Mouse (Mus musculus) frontal cortex, postnatal 14 days (tissue): ENCODE data around the gene Gpr1.

ENCODE experiments used
- DNase-seq, 2 experiments: peaks; one replicate each; pipeline ENCODE4 v3.0.0; 2022; ENCODE audit warnings: low spot score in 2 of 2

The Gpr1 gene

GRCm38 (mm10) chr1:63214271-63214558, at the start of gene Gpr1:
TSS of gene Gpr1 (minus strand) at chr1:63214543.
- DNase-seq, result no peak

GRCm38 (mm10) chr1:63263671-63264070, 49.3 kb upstream of the Gpr1 start:
- no peak for DNase-seq

- DNase-seq, result no peak
Observed at GRCm38 (mm10) chr1:63261041-63261590, 46.8 kb upstream of the Gpr1 start.

- DNase-seq, result no peak
Observed at GRCm38 (mm10) chr1:63260742-63261033, 46.3 kb upstream of the Gpr1 start.

DNA sequence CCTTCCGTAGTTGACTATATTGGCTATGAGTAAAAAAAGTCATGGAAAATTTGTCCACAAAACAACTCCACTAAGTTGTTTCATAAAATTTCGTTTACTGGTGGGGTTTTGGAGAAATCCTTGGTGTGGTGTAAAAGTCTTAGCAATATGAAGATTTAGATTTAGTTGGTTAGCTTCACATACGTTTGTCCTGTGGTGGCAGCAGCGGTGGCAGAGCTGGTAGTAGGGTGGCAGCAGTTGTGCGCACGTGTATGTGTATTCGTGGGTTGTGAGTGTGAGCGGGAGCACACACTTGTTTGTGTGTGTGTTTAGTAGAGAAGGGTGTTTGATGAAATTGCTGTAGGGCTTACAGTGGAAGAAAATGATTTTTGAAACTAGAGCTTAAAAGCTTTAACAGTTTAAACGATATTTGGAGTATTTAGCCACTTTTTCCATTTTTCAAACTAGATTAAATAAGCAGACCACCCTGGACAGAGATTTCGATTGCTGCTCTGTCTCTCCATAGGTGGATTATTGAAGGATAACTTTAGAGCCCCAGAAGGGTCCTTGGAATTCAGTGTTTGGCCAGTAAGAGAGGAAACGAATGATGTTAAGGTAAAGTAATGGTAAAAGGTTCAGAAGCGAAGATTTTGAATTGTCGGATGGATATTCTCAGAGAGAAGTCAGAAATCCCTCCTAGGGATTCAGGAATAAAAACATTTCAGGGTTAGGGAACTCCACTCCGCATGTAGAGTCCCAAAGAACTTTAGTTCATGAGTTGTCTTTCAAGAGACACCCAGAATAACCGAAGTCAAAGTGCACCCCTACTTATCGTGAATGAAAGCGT, 45.8 kb upstream of the Gpr1 start:
- DNase-seq, result no peak

GRCm38 (mm10) chr1:63259271-63259830, 45.0 kb upstream of the Gpr1 start:
- DNase-seq, result no peak

DNA sequence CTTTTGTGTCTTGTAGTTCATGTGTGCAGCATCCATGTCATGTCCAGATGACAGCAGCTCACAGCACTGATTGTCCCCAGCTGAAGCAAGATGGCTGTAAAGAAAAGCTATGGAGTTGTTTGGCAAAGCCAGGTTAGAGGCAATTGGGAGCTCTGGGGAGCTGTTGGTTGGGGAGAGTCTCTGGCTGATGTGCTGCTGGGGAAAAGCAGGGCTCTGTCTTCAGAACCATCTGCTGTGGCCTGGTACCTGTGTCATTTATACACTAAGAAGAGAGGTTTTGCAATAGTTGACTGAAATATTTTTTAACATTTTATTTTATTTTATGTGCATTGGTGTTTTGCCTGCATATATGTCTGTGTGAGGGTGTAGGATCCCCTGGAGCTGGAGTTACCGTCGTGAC, 44.2 kb upstream of the Gpr1 start:
- no peak for DNase-seq

DNA sequence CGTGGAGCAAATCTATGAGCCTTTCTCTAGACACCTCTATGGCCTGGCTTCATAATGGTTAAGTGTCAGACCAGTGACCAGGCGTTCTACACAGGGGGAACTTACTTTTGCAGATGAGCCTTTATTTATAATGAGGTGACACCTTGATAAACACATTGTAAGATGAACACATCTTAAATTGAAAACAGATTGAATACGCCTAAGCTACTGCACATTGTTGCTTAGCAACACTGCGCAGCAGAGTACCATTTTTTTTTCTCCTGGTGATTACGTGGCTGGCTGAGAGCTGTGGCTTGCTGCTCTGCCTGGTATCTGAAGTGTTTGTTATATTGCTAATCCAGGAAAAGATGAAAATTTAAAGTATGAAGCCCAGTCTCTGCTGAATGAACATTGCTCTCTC, 41.7 kb upstream of the Gpr1 start:
- no peak for DNase-seq

GRCm38 (mm10) chr1:63255101-63255500, 40.8 kb upstream of the Gpr1 start:
- DNase-seq, result no peak

DNA sequence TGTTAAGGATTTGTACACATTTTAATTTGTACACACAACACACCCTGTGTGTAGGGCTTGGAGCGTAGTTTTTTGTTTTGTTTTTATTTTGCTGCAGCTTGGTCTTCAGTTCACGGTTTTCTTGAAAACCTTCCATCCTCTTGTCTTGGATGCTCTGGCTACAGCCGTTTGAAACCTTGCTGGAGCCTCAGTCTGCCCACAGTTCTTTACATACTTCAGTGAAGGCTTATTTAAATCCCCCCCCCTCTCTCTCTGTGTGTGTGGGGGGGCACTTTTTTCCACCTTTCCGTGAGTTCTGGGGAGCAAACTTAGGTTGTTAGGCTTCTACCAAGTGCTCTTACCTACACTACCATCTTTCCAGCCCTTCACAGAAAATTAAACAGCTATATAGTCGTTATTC, 38.9 kb upstream of the Gpr1 start:
- DNase-seq, result no peak

DNA sequence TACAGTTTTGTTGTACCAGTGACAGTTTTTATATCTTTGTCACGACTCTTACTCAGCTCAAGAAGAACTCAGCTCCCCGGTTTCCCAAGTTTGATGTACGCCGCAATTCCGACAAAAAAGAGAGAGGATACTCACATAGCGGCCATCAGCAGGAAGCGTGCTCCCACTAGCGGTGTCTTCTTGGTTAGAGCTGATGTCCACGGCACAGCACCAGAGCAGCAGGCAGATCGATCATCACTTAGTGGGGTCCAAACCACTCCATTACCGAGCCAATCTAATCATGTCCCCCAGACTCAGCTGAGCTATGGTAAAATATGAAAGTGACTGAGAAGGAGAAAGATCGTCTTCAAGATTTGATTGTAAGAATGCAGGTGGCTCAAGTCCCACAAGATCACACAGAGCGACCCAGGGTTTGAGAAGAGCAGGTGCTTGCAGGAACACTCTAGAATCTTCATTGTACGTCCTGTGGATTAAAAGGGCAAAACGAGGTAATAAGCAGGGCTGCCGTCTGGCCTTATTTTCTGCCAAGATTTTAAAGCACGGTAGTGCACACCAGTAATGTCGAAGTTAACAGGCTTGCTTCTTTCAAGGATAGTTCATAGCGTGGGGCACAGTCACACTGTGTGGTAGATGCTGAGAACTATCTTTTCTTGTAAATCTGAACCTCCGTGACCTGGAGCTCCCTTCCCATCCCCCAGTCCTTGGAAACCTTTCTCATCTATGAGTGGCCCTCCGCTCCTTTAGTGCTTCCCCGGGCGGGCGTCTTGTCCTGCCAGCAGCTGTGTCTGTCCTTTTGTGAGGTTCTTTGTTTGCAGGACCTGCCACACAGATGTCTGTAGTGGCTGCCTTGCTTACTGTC, 38.2 kb upstream of the Gpr1 start:
- no peak for DNase-seq

DNA sequence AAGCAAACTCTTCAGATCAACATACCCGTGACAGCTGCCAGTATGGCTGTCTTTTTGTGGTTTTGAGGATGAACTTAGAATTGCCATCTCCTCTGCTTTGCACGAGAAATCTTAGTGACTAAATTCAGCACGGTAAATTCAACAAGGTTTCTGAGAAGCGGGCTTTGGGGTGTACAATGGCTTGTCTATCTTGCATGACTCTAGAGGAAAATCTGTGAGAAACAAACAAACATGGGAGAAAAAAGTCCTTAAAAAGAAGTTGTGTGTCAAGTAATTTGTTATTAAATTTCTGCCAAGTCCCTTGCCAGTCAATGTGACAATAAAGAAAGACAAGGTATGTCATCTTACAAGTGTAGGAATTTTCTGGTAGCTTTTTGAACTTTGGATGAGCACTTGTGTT, 34.9 kb upstream of the Gpr1 start:
- no peak for DNase-seq

GRCm38 (mm10) chr1:63248360-63248851, 34.1 kb upstream of the Gpr1 start:
- DNase-seq, result no peak

GRCm38 (mm10) chr1:63247831-63248359, 33.6 kb upstream of the Gpr1 start:
- no peak for DNase-seq

- DNase-seq, result no peak
Observed at GRCm38 (mm10) chr1:63246862-63247521, 32.6 kb upstream of the Gpr1 start.

DNA sequence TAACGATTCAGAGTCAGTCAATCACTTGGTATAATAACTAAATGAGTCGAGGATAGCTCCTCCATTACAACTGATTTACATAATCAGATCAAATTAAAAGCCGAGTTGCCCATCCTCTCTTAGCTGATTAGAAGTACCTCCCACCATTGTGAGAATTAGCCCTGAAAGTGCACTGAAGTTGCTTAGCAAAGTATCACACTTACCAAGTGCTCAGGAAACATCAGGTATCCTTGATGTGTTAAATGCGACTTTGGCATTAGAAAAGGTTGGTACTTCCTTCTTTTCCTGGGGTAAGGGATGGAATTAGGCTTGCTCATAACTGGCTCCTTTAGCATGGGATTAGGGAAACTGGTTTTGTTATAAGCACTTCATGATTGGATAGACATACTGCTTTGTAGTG, 29.5 kb upstream of the Gpr1 start:
- no peak for DNase-seq

DNA sequence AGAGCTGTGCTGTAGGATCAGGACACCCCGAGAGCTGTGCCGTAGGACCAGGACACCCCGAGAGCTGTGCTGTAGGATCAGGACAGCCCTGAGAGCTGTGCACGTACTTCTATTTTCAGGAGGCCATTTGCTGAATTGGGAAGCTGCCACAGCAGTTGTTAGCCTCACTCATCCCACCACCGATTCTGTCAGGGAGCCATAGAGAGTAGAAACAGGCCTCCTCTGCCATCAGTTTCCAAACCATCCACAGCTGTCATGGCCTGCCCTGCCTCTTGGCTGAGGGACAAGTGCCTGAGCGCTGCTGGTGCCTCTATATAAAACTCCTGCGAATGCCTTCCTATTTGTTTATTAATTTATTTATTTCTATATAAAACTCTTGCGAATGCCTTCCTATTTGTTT, 25.4 kb upstream of the Gpr1 start:
- no peak for DNase-seq

- DNase-seq, result no peak
Observed at GRCm38 (mm10) chr1:63239305-63239704, 25.0 kb upstream of the Gpr1 start.

DNA sequence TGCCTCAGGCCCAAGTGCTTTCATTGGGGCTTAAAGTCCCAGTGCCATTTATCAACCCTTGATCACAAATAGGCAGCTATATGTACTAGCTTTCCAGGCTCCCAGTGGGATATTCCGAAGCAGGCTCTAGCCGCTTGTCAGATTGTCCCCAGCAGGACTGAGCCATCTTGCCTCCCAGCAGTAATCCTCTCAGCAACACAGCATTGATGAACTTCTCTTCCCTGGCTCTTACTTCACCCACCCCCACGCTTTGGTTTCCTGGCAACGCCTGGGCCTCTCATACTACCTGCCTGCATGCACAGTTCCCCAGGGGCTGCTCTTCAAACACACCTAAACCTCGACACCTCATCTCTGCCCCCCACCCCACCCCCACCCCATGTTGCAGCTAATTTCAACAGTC, 23.0 kb upstream of the Gpr1 start:
- DNase-seq, result no peak

- no peak for DNase-seq
Observed at GRCm38 (mm10) chr1:63227241-63227640, 12.9 kb upstream of the Gpr1 start.

DNA sequence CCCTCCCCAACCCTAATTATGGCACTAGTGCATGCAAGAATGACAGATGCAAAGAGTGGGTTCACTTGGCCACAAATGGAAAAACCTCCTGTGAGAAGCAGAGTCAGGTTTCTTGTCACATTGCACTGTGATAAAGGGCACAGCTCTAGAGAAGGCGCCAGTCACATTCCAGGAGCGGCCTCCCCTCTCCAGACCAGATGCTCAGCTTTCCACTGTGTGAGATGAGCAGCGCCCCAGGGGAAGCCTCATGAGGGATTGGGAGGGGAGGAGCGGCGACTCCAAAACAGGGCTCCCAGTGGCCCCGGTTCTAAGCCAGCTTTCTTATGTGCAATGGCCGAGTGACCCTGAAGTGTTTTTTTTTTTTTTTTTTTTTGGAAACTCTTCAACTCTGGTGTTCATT, 11.5 kb upstream of the Gpr1 start:
- no peak for DNase-seq

GRCm38 (mm10) chr1:63225009-63225408, 10.7 kb upstream of the Gpr1 start:
- no peak for DNase-seq
